Mouse (Mus musculus) intestine, embryonic 15.5 days (tissue): Measurements from ENCODE around the gene Fank1. TPM values are rescaled to one million over a fixed set of nuclear protein-coding genes. Genes with fewer than 3 reads are reported as not detected.

Experiments used
- ATAC-seq: fragments of 200-750 bp; cut with Nextera tagmentation; 2 replicates; pipeline ENCODE4 v1.8.0; 2017; ENCODE audit warnings: moderate TSS enrichment, moderate library complexity
- H3K27ac ChIP-seq: fragments of 300-500 bp; sonication (generic); 2 replicates; pipeline ENCODE4 v1.5.1; 2015; ENCODE audit warnings: mild to moderate bottlenecking, inconsistent platforms
- H3K27me3 ChIP-seq: fragments of 300-500 bp; sonication (generic); replicated peaks from 2 replicates; pipeline ENCODE4 v1.6.1; 2015; ENCODE audit warnings: inconsistent platforms
- H3K36me3 ChIP-seq: fragments of 300-500 bp; sonication (generic); 2 replicates; pipeline ENCODE4 v1.6.1; 2015; ENCODE audit warnings: inconsistent platforms
- H3K4me1 ChIP-seq: fragments of 300-500 bp; sonication (generic); replicated peaks from 2 replicates; pipeline ENCODE4 v1.6.1; 2015; ENCODE audit warnings: inconsistent platforms
- H3K4me2 ChIP-seq: fragments of 300-500 bp; sonication (generic); replicated peaks from 2 replicates; pipeline ENCODE4 v1.6.1; 2015; ENCODE audit warnings: mild to moderate bottlenecking, inconsistent platforms
- H3K4me3 ChIP-seq: fragments of 300-500 bp; sonication (generic); replicated peaks from 2 replicates; pipeline ENCODE4 v1.5.1; 2015; ENCODE audit warnings: inconsistent platforms
- H3K9ac ChIP-seq: fragments of 300-500 bp; sonication (generic); 2 replicates; pipeline ENCODE4 v1.6.1; 2015; ENCODE audit warnings: inconsistent platforms
- H3K9me3 ChIP-seq: fragments of 300-500 bp; sonication (generic); 2 replicates; pipeline ENCODE4 v1.6.1; 2016; ENCODE audit warnings: inconsistent platforms
- WGBS: fragments of 180-500 bp; shearing (Covaris S2); methylation state at CpG from one replicate; pipeline ENCODE4 v1.1.7; 2015; 5-methylcytosine and 5-hydroxymethylcytosine counted together
- polyA plus RNA-seq: library from polyadenylated mRNA; unstranded; fragments of >200 nt; fragmentation: Nextera tagmentation; extraction: Ambion mirVana; gene quantifications from 2 replicates; pipeline ENCODE4 v1.2.1, GENCODE M21; 2015

The Fank1 gene
- 0.83 and 1.1 TPM in 2 replicates for polyA plus RNA-seq

GRCm38 (mm10) chr7:133776626-133776996 lies at the start of gene Fank1:
Gene Fank1, plus strand, starts transcription at chr7:133776861.
- Histone ChIP-seq H3K4me3 (peak within 1 kb of the TSS; percentile 79), H3K36me3 (no peaks in the 10 kb centered on the region), H3K27ac (peak within 1 kb of the TSS; percentile 68), H3K4me2 (peak within 1 kb of the TSS; percentile 86), H3K9ac (peak within 1 kb of the TSS; percentile 73), H3K4me1 (peaks cover 15% of the 10 kb centered on the region), H3K9me3 (no peaks in the 10 kb centered on the region), H3K27me3 (no peaks in the 10 kb centered on the region)
- under 1% methylated on average over 45 of the region's 45 CpGs for WGBS
- ATAC-seq, result peak; percentile 95

- H3K9ac ChIP-seq, result no peak overlapping the region
- WGBS, result 82% methylated on average over 6 of the region's 6 CpGs
- no peaks in the 10 kb centered on the region for H3K27me3 ChIP-seq
- H3K27ac ChIP-seq, result no peak overlapping the region
- H3K4me1 ChIP-seq, result no peaks in the 10 kb centered on the region
- ATAC-seq, result no peak
- H3K36me3 ChIP-seq, result peaks cover 12% of the 10 kb centered on the region
- H3K4me2 ChIP-seq, result no peak overlapping the region
- no peak overlapping the region for H3K4me3 ChIP-seq
- no peaks in the 10 kb centered on the region for H3K9me3 ChIP-seq
Measured at GRCm38 (mm10) chr7:133727027-133727426, 49.6 kb upstream of the Fank1 start.

GRCm38 (mm10) chr7:133729351-133729750 lies 47.3 kb upstream of the Fank1 start:
- WGBS, result 73% methylated on average over 5 of the region's 5 CpGs
- Histone ChIP-seq H3K9ac (no peak overlapping the region), H3K27ac (no peak overlapping the region), H3K4me2 (no peak overlapping the region), H3K4me1 (no peaks in the 10 kb centered on the region), H3K27me3 (no peaks in the 10 kb centered on the region), H3K9me3 (no peaks in the 10 kb centered on the region), H3K4me3 (no peak overlapping the region), H3K36me3 (no peaks in the 10 kb centered on the region)
- no peak for ATAC-seq

GRCm38 (mm10) chr7:133730324-133731191 lies 46.1 kb upstream of the Fank1 start:
- WGBS, result 81% methylated on average over 11 of the region's 11 CpGs
- Histone ChIP-seq H3K36me3 (no peaks in the 10 kb centered on the region), H3K4me1 (no peaks in the 10 kb centered on the region), H3K9me3 (no peaks in the 10 kb centered on the region), H3K4me3 (no peak overlapping the region), H3K27me3 (no peaks in the 10 kb centered on the region), H3K27ac (no peak overlapping the region), H3K9ac (no peak overlapping the region), H3K4me2 (no peak overlapping the region)
- no peak for ATAC-seq

- no peaks in the 10 kb centered on the region for H3K4me1 ChIP-seq
- H3K9me3 ChIP-seq, result no peaks in the 10 kb centered on the region
- 0 out of 2 replicates have a peak, but pooled peaks cover 3% of the 10 kb centered on the region for H3K36me3 ChIP-seq
- no peaks in the 10 kb centered on the region for H3K27me3 ChIP-seq
- no peak overlapping the region for H3K27ac ChIP-seq
- no peak overlapping the region for H3K9ac ChIP-seq
- H3K4me2 ChIP-seq, result no peak overlapping the region
- WGBS, result 61% methylated on average over 4 of the region's 4 CpGs
- no peak for ATAC-seq
- no peak overlapping the region for H3K4me3 ChIP-seq
Measured at GRCm38 (mm10) chr7:133731971-133732645, 44.6 kb upstream of the Fank1 start.

- H3K36me3 ChIP-seq, result peaks cover 7% of the 10 kb centered on the region; the same call in 1 of the 2 replicates
- H3K27ac ChIP-seq, result no peak overlapping the region
- no peaks in the 10 kb centered on the region for H3K4me1 ChIP-seq
- no peak overlapping the region for H3K4me3 ChIP-seq
- WGBS, result 85% methylated on average over 7 of the region's 7 CpGs
- no peak overlapping the region for H3K9ac ChIP-seq
- no peak for ATAC-seq
- H3K9me3 ChIP-seq, result no peaks in the 10 kb centered on the region
- H3K4me2 ChIP-seq, result no peak overlapping the region
- H3K27me3 ChIP-seq, result no peaks in the 10 kb centered on the region
Measured at GRCm38 (mm10) chr7:133740558-133740957, 36.1 kb upstream of the Fank1 start.

GRCm38 (mm10) chr7:133742530-133743325 lies 33.9 kb upstream of the Fank1 start:
- ATAC-seq, result no peak
- Histone ChIP-seq H3K4me3 (no peak overlapping the region), H3K36me3 (peaks cover 4% of the 10 kb centered on the region; the same call in 1 of the 2 replicates), H3K9ac (no peak overlapping the region), H3K27ac (no peak overlapping the region), H3K4me2 (no peak overlapping the region), H3K9me3 (no peaks in the 10 kb centered on the region), H3K4me1 (no peaks in the 10 kb centered on the region), H3K27me3 (no peaks in the 10 kb centered on the region)
- 91% methylated on average over 12 of the region's 12 CpGs for WGBS

- ATAC-seq, result no peak
- Histone ChIP-seq H3K27me3 (no peaks in the 10 kb centered on the region), H3K9me3 (no peaks in the 10 kb centered on the region), H3K4me1 (no peaks in the 10 kb centered on the region), H3K27ac (no peak overlapping the region), H3K36me3 (peaks cover 4% of the 10 kb centered on the region; the same call in 1 of the 2 replicates), H3K4me2 (no peak overlapping the region), H3K4me3 (no peak overlapping the region), H3K9ac (no peak overlapping the region)
- 68% methylated on average over 4 of the region's 4 CpGs for WGBS
Measured at GRCm38 (mm10) chr7:133743611-133744010, 33.0 kb upstream of the Fank1 start.

GRCm38 (mm10) chr7:133744209-133744608 lies 32.5 kb upstream of the Fank1 start:
- H3K27ac ChIP-seq, result no peak overlapping the region

GRCm38 (mm10) chr7:133744701-133745100 lies 32.0 kb upstream of the Fank1 start:
- Histone ChIP-seq H3K27ac (no peak overlapping the region), H3K27me3 (no peaks in the 10 kb centered on the region), H3K36me3 (peaks cover 4% of the 10 kb centered on the region; the same call in 1 of the 2 replicates), H3K4me1 (no peaks in the 10 kb centered on the region), H3K9ac (no peak overlapping the region), H3K9me3 (no peaks in the 10 kb centered on the region), H3K4me2 (no peak overlapping the region), H3K4me3 (no peak overlapping the region)
- 49% methylated on average over 4 of the region's 4 CpGs for WGBS
- ATAC-seq, result peak; percentile 37; the same call in 1 of the 2 replicates

More at GRCm38 (mm10) chr7:133744209-133744608, 32.5 kb upstream of the Fank1 start:
- ATAC-seq, result no peak
- H3K4me2 ChIP-seq, result no peak overlapping the region
- no peak overlapping the region for H3K9ac ChIP-seq
- no peaks in the 10 kb centered on the region for H3K27me3 ChIP-seq
- 81% methylated on average over 1 of the region's 1 CpGs for WGBS
- peaks cover 4% of the 10 kb centered on the region; the same call in 1 of the 2 replicates for H3K36me3 ChIP-seq
- H3K4me3 ChIP-seq, result no peak overlapping the region
- no peaks in the 10 kb centered on the region for H3K4me1 ChIP-seq
- no peaks in the 10 kb centered on the region for H3K9me3 ChIP-seq

GRCm38 (mm10) chr7:133747372-133747771 lies 29.3 kb upstream of the Fank1 start:
- peaks cover 3% of the 10 kb centered on the region; the same call in 1 of the 2 replicates for H3K4me1 ChIP-seq
- no peaks in the 10 kb centered on the region for H3K36me3 ChIP-seq
- no peaks in the 10 kb centered on the region for H3K27me3 ChIP-seq
- H3K27ac ChIP-seq, result 0 out of 2 replicates have a peak overlapping the region, but pooled peaks have one; percentile 33
- no peak overlapping the region for H3K4me3 ChIP-seq
- ATAC-seq, result no peak
- no peak overlapping the region for H3K9ac ChIP-seq
- 76% methylated on average over 8 of the region's 8 CpGs for WGBS
- H3K4me2 ChIP-seq, result no peak overlapping the region
- H3K9me3 ChIP-seq, result no peaks in the 10 kb centered on the region

GRCm38 (mm10) chr7:133748753-133749152 lies 27.9 kb upstream of the Fank1 start:
- WGBS, result 64% methylated on average over 14 of the region's 14 CpGs
- H3K4me1 ChIP-seq, result peaks cover 3% of the 10 kb centered on the region; the same call in 1 of the 2 replicates
- no peaks in the 10 kb centered on the region for H3K27me3 ChIP-seq
- no peak for ATAC-seq
- H3K9ac ChIP-seq, result no peak overlapping the region
- H3K27ac ChIP-seq, result no peak overlapping the region
- no peak overlapping the region for H3K4me2 ChIP-seq
- no peaks in the 10 kb centered on the region for H3K9me3 ChIP-seq
- H3K4me3 ChIP-seq, result no peak overlapping the region
- H3K36me3 ChIP-seq, result no peaks in the 10 kb centered on the region
